Mouse (Mus musculus): ENCODE data around the gene Fgf15. TPM values are rescaled to one million over a fixed set of nuclear protein-coding genes. Genes with fewer than 3 reads are reported as not detected.

The Fgf15 gene
- polyA plus RNA-seq, 1 experiment from 2014 or later: not detected

DNA sequence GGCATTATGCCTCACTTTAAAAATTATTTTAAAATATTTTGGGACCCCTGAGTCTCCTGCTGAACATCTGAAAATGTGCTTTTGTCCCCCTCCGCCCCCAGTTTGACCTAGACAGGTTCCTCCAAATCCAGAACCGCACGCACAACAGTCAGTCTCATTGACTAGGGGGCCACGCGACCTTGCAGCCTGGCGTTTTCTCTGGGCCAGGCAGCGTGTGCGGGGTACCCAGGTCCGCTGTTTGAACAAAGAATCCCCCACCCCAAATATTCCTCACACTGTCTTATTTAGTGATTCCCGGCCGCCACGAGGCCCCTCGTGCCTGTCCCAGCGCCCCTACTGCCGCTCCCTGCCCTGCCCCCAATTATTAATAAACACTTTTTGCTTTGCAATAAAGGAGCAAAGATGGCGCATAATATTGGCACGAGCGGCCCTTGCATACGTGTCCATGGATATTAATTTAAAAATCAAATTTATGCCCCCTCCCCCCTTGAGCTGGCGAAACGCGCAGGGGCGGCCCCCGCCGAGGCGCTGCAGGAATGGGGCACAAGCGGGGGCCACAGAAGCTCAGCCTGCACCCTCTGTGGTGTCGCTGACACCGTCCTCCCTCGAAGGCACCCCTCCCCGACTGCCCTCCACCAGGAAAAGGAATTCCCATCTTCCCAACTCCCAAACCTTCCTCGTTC, 42.5 kb downstream of the Fgf15 start:
- Histone ChIP-seq H3K4me2 (replicated peaks; ENCODE audit: low read depth) (peak overlapping the region; percentile 98), H3K27me3 (ENCODE audit: control insufficient read depth, insufficient read depth, low read length) (peaks cover 4% of the 10 kb centered on the region; the same call in 1 of the 2 replicates), H3K4me3 (ENCODE audit: low read depth, low read length) (peak overlapping the region; percentile 62), H3K4me1 (replicated peaks; ENCODE audit: control insufficient read depth, insufficient read depth) (peaks cover 9% of the 10 kb centered on the region), H3K9ac (ENCODE audit: low read length) (peak overlapping the region; percentile 69), H3K36me3 (ENCODE audit: control insufficient read depth, insufficient read depth, low read length) (0 out of 2 replicates have a peak, but pooled peaks cover 4% of the 10 kb centered on the region), H3K27ac (replicated peaks) (peak overlapping the region; percentile 82), H3K9me3 (ENCODE audit: control insufficient read depth, low read length) (no peaks in the 10 kb centered on the region)
- ATAC-seq (ENCODE audit: low FRiP score, low TSS enrichment) (no peak), DNase-seq (ENCODE audit: low spot score) (no peak)
- no peak for TF ChIP-seq EP300 (optimal IDR thresholded peaks at IDR 0.05)
- no peak for TF ChIP-seq CTCF (IDR thresholded peaks at IDR 0.05; ENCODE audit: low read depth)
- 1% methylated on average over 32 of the region's 32 CpGs for WGBS

DNA sequence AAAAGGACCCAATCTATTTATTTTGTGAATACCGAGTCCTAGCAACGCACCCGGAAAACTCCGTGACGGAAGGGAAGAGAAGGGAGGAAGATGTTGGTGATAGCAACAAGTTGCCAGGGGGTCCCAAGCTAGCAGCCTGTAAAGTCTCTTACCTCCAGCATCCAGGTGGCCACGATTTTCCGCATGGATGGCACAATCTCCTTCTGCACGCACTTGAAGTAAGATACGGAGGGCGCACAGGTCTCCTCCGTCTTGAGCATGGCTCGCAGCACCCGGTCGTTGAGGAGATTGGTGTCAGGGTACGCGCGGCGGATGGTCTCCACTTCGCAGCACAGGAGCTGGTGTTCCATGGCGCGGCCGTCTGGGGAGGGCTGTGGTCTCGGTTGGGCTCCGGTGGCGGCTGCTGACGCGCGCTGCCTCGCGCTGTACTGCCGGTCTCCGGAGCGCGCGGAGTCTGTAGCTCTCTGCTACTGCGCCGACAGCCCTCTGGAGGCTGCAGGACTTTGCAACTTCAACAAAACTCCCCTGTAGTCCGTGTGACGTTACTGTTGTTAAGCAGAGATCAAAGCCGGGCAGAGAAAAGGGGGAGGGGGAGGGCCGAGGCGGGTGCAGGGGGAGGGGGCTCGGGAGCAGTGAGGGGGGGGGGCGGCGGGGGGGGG, 43.1 kb downstream of the Fgf15 start, which contains the start of gene Ccnd1:
Ccnd1 (minus strand) TSS at position 582 of the 659 bp plus-strand sequence.
- H3K4me2 ChIP-seq (replicated peaks; ENCODE audit: low read depth): peak within 1 kb of the TSS; percentile 98
- peak; percentile 58 for ATAC-seq (ENCODE audit: low FRiP score, low TSS enrichment)
- H3K27me3 ChIP-seq (ENCODE audit: control insufficient read depth, insufficient read depth, low read length): peaks cover 4% of the 10 kb centered on the region; the same call in 1 of the 2 replicates
- peak within 1 kb of the TSS; percentile 82 for H3K27ac ChIP-seq (replicated peaks)
- DNase-seq (ENCODE audit: low spot score): peak; percentile 77
- WGBS: under 1% methylated on average over 39 of the region's 45 CpGs
- H3K36me3 ChIP-seq (ENCODE audit: control insufficient read depth, insufficient read depth, low read length): 0 out of 2 replicates have a peak, but pooled peaks cover 2% of the 10 kb centered on the region
- H3K4me1 ChIP-seq (replicated peaks; ENCODE audit: control insufficient read depth, insufficient read depth): peaks cover 9% of the 10 kb centered on the region
- TF ChIP-seq EP300 (optimal IDR thresholded peaks at IDR 0.05) (no peak), CTCF (IDR thresholded peaks at IDR 0.05; ENCODE audit: low read depth) (peak; percentile 46)
- H3K9ac ChIP-seq (ENCODE audit: low read length): peak within 1 kb of the TSS; percentile 69
- H3K4me3 ChIP-seq (ENCODE audit: low read depth, low read length): peak within 1 kb of the TSS; percentile 62
- H3K9me3 ChIP-seq (ENCODE audit: control insufficient read depth, low read length): no peaks in the 10 kb centered on the region

DNA sequence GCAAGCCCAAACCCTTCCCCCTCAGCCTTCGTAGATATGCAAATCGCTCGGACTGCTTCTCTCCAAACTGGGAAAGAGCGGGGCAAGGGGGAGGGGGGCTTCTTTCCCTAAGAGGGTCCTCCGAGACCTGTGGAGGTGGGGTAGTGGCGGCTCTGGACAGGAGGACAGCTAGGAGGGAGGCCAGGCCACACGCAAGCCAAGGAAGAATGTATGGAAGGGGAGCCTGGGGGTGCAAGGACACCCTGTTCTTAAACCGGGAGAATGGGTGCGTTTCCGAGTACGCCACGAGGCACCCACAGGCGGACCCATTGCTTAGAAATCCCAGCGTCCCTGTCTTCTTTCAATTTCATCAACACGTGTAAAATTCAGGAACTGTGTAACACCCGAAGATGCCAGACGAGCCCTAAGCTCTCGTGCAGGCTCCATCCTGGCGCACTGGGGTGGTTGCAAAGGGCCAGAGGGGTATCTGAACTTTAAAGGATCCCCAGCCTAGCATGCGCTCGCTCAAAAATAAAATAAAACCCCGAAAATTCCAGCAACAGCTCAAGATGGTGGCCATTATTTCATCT, 43.8 kb downstream of the Fgf15 start:
- Histone ChIP-seq H3K4me2 (replicated peaks; ENCODE audit: low read depth) (peak overlapping the region; percentile 98), H3K4me1 (replicated peaks; ENCODE audit: control insufficient read depth, insufficient read depth) (peaks cover 9% of the 10 kb centered on the region), H3K9ac (ENCODE audit: low read length) (peak overlapping the region; percentile 45), H3K9me3 (ENCODE audit: control insufficient read depth, low read length) (no peaks in the 10 kb centered on the region), H3K4me3 (ENCODE audit: low read depth, low read length) (peak overlapping the region; percentile 62), H3K36me3 (ENCODE audit: control insufficient read depth, insufficient read depth, low read length) (no peaks in the 10 kb centered on the region), H3K27ac (replicated peaks) (peak overlapping the region; percentile 58), H3K27me3 (ENCODE audit: control insufficient read depth, insufficient read depth, low read length) (peaks cover 4% of the 10 kb centered on the region; the same call in 1 of the 2 replicates)
- no peak for ATAC-seq (ENCODE audit: low FRiP score, low TSS enrichment)
- DNase-seq (ENCODE audit: low spot score): peak; percentile 26
- TF ChIP-seq EP300 (optimal IDR thresholded peaks at IDR 0.05) (no peak), CTCF (IDR thresholded peaks at IDR 0.05; ENCODE audit: low read depth) (no peak)
- WGBS: 2% methylated on average over 19 of the region's 22 CpGs

DNA sequence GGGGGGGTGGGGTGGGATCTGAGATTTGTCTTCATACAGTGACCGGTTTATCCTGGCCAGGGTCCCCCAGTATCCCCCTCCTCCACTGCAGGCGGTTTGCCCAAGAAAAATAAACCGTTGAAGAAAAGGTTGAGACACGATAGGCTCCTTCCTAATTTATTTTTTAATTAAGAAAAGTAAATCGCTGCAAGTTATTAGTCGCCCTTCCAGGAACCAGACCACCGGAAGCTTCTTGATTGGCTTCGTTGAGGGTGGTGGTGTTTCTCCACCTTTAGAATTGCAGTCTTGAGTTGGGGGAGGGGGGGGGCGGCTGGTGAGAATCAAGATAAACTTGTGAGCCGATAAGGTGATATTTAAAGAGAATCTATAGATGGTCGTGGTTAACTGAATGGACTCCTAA, 44.3 kb downstream of the Fgf15 start:
- no peak overlapping the region for H3K9ac ChIP-seq (ENCODE audit: low read length)
- 7% methylated on average over 11 of the region's 11 CpGs for WGBS

DNA sequence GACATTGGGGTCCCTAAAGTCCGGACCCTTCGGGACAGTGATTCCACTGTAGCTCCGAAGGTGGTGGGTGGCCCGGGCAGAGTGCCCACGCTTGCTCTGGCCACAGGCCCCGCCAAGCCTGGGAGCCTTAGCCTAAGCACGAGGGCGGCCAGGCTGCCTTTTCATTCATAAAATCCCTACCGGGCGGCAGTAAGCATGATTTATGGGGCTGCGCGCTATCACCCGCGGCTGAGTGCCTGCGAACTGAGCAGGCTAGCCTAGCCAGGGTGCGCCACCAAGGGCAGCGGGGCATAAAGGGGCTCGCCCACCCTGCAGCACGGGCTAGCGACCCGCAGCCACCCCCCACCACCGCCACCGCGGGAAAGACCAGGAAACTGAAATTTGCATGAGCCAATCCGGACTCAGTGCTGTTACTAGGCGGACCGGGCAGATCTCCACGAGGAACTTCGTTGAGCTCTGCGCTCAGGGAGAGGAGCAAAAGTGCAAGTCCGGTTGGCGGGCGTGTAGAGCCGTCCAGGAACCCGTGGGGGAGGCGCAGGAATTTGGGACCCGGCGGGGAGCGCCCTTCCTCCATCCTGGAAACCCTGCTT, 45.0 kb downstream of the Fgf15 start:
- Histone ChIP-seq H3K4me3 (ENCODE audit: low read depth, low read length) (peak overlapping the region; percentile 54), H3K4me1 (replicated peaks; ENCODE audit: control insufficient read depth, insufficient read depth) (peaks cover 9% of the 10 kb centered on the region), H3K9me3 (ENCODE audit: control insufficient read depth, low read length) (no peaks in the 10 kb centered on the region), H3K27me3 (ENCODE audit: control insufficient read depth, insufficient read depth, low read length) (peaks cover 4% of the 10 kb centered on the region; the same call in 1 of the 2 replicates), H3K9ac (ENCODE audit: low read length) (peak overlapping the region; percentile 65), H3K4me2 (replicated peaks; ENCODE audit: low read depth) (peak overlapping the region; percentile 98), H3K27ac (replicated peaks) (peak overlapping the region; percentile 85), H3K36me3 (ENCODE audit: control insufficient read depth, insufficient read depth, low read length) (no peaks in the 10 kb centered on the region)
- DNase-seq (ENCODE audit: low spot score) (peak; percentile 91), ATAC-seq (ENCODE audit: low FRiP score, low TSS enrichment) (peak; percentile 79)
- 0 out of 2 replicates have a peak, but pooled peaks have one; percentile 2 for TF ChIP-seq CTCF (IDR thresholded peaks at IDR 0.05; ENCODE audit: low read depth)
- TF ChIP-seq EP300 (optimal IDR thresholded peaks at IDR 0.05): no peak
- under 1% methylated on average over 39 of the region's 39 CpGs for WGBS

More for the DNA sequence above, 44.3 kb downstream of the Fgf15 start:
- H3K4me3 ChIP-seq (ENCODE audit: low read depth, low read length): peak overlapping the region; percentile 62; the same call in 1 of the 2 replicates
- peaks cover 9% of the 10 kb centered on the region for H3K4me1 ChIP-seq (replicated peaks; ENCODE audit: control insufficient read depth, insufficient read depth)
- H3K27ac ChIP-seq (replicated peaks): no peak overlapping the region
- no peak for ATAC-seq (ENCODE audit: low FRiP score, low TSS enrichment)
- no peak for DNase-seq (ENCODE audit: low spot score)
- no peaks in the 10 kb centered on the region for H3K9me3 ChIP-seq (ENCODE audit: control insufficient read depth, low read length)
- H3K4me2 ChIP-seq (replicated peaks; ENCODE audit: low read depth): peak overlapping the region; percentile 98
- no peaks in the 10 kb centered on the region for H3K36me3 ChIP-seq (ENCODE audit: control insufficient read depth, insufficient read depth, low read length)
- TF ChIP-seq CTCF (IDR thresholded peaks at IDR 0.05; ENCODE audit: low read depth): no peak
- TF ChIP-seq EP300 (optimal IDR thresholded peaks at IDR 0.05): no peak
- H3K27me3 ChIP-seq (ENCODE audit: control insufficient read depth, insufficient read depth, low read length): peaks cover 4% of the 10 kb centered on the region; the same call in 1 of the 2 replicates

All from stomach, postnatal 0 days (tissue).